Mouse (Mus musculus): Measurements from ENCODE around the gene Rbck1. TPM values are rescaled to one million over a fixed set of nuclear protein-coding genes. Genes with fewer than 3 reads are reported as not detected.
"Not testable (repeated sequence)": the region's sequence is repeated elsewhere in the genome, so short reads cannot be mapped to it uniquely, and the experiment has no call there.

Gene Rbck1
- 63.9 and 70.2 TPM in 2 replicates for total RNA-seq (2017)

- ATAC-seq (replicated peaks in 1 of 2; ENCODE audit: insufficient read depth in 1 of 2, low FRiP score in 2 of 2, low TSS enrichment in 1 of 2, low read depth in 1 of 2, poor library complexity in 2 of 2, severe bottlenecking in 2 of 2) = peak; percentile 90
Measured at GRCm38 (mm10) chr2:152332101-152332825, at the start of gene Rbck1. Rbck1 (minus strand) TSS chr2:152332653.

GRCm38 (mm10) chr2:152376345-152376741, 43.9 kb upstream of the Rbck1 start, which contains the start of gene Nrsn2:
Nrsn2 (minus strand) TSS chr2:152376638.
- no peak for ATAC-seq (replicated peaks in 1 of 2; ENCODE audit: insufficient read depth in 1 of 2, low FRiP score in 2 of 2, low TSS enrichment in 1 of 2, low read depth in 1 of 2, poor library complexity in 2 of 2, severe bottlenecking in 2 of 2)

DNA sequence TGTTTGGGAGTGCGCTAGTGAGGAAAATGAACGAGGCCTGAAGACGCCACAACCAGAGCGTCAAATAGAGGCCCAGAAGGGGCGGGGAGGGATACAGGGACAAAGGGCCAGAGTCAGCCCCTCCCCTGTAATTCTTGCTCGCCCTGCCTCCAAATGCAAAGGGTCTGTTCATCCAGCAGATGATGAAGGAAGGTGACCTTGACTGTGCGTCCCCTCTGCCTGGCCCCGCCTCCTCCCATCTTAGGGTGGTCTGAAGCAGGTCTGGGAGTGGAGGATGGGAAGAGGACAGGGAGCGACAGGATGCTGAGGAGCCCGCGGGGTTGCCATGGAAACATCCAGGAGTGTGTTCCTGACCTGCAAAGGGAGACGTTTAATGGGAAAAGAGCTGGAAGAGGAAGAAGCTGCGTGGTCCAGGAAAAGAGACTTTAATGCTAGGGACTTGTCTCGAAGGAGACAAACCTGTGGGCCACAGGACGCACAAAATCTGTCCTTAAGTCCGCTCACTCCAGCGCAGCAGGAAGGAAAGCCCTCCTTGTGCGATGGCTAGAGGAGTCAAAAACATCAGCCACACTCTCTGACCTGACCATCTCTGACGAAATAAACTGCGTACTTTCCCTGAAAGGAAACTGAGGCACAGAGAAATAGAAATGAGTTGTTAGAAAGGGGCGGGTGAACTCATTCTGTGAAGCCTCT, 43.3 kb upstream of the Rbck1 start:
- ATAC-seq (replicated peaks in 1 of 2; ENCODE audit: insufficient read depth in 1 of 2, low FRiP score in 2 of 2, low TSS enrichment in 1 of 2, low read depth in 1 of 2, poor library complexity in 2 of 2, severe bottlenecking in 2 of 2) = no peak

- peak in 1 of 2 experiments; percentile 38; a peak in 1 of 4 replicates for ATAC-seq (replicated peaks in 1 of 2; ENCODE audit: insufficient read depth in 1 of 2, low FRiP score in 2 of 2, low TSS enrichment in 1 of 2, low read depth in 1 of 2, poor library complexity in 2 of 2, severe bottlenecking in 2 of 2)
Measured at GRCm38 (mm10) chr2:152373547-152373946, 41.1 kb upstream of the Rbck1 start.

- no peak for ATAC-seq (replicated peaks in 1 of 2; ENCODE audit: insufficient read depth in 1 of 2, low FRiP score in 2 of 2, low TSS enrichment in 1 of 2, low read depth in 1 of 2, poor library complexity in 2 of 2, severe bottlenecking in 2 of 2)
Measured at GRCm38 (mm10) chr2:152372661-152373060, 40.2 kb upstream of the Rbck1 start.

DNA sequence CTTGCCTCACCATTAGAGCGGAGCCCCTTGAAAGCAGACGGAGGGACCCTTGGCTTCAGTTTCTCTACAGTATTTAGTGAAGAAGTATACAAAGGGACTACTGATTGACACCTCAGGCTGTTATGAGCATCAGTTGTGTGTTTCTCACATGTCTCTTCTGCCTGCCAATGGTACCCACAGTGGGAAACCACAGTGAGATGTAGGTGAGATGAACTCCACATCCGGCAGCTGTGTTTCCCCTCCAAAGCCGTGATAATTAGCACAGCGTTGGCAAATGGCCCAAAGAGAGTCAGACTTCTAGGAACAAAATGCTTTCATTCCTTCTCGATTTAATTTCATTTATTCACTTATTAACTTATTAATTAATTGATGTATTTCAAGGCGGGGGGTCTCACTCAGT, 39.7 kb upstream of the Rbck1 start:
- ATAC-seq (replicated peaks in 1 of 2; ENCODE audit: insufficient read depth in 1 of 2, low FRiP score in 2 of 2, low TSS enrichment in 1 of 2, low read depth in 1 of 2, poor library complexity in 2 of 2, severe bottlenecking in 2 of 2) = peak; percentile 54 to 62

DNA sequence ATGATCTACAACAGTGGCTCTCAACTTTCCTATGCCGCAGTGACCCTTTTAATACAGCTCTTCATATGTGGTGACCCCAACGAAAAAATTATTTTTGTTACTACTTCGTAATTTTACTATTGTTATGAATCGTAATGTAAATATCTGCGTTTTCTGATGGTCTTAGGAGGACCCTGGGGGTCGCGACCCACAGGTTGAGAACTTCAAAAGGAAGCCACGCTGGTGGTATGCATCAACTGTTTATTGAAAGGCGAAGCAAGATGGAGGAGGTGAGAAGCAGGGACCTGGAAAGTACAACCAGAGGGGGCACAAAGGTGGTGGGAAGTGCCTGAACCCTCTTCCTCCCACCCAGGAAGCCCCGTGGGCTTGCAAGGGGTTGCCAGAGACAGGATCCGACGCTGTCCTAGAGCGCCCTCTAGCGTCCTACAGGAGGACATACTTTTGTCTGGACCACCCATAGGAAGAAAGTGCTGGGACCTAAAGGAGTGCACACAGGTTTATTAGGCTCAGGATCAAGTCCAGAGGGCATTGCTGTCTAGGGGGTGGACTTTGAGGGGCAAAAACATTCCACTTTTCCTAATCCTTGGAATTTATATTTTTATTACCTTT, 36.2 kb upstream of the Rbck1 start:
- ATAC-seq (replicated peaks in 1 of 2; ENCODE audit: insufficient read depth in 1 of 2, low FRiP score in 2 of 2, low TSS enrichment in 1 of 2, low read depth in 1 of 2, poor library complexity in 2 of 2, severe bottlenecking in 2 of 2) = peak; percentile 60 to 65; a peak in 3 of 4 replicates

DNA sequence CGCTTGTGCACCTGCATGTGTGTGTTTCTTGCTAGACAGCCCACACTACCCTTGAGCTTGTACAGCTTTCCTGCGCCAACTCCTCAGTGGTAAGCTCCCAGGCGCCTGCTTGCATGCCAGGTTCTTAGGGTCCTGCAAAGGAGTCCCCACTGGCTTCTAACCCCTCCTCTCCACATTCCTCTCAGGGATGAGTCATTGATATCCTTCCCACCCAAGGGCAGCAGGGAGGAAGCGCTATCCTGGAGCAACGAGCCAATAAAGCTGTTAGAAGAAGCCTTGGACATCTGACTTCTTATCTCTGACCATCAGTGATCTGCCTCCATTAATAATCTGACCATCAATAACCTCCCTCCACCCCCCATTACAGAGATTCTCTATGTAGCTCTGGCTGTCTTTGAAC, 35.5 kb upstream of the Rbck1 start:
- ATAC-seq (replicated peaks in 1 of 2; ENCODE audit: insufficient read depth in 1 of 2, low FRiP score in 2 of 2, low TSS enrichment in 1 of 2, low read depth in 1 of 2, poor library complexity in 2 of 2, severe bottlenecking in 2 of 2) = no peak

GRCm38 (mm10) chr2:152363245-152364147, 31.0 kb upstream of the Rbck1 start:
- peak; percentile 68 to 78 for ATAC-seq (replicated peaks in 1 of 2; ENCODE audit: insufficient read depth in 1 of 2, low FRiP score in 2 of 2, low TSS enrichment in 1 of 2, low read depth in 1 of 2, poor library complexity in 2 of 2, severe bottlenecking in 2 of 2)

DNA sequence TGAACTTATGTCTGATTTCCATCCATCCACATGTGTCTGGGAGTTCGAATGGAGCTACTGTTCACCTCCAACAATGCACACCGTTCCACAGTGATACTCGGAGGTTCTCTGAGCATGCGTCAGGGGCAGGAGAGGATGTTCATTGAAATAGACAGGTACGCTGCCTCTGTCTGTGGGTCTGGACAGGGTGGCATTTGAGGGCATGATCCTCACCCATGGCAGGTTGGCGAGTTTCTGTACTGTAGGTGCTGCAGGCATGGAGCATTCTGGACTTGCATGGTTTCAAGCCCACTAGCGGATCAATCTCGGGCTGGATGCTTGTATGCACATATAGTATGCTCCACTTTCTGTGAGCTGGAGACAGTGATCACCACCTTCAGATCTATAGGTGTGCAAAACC, 28.7 kb upstream of the Rbck1 start:
- ATAC-seq (replicated peaks in 1 of 2; ENCODE audit: insufficient read depth in 1 of 2, low FRiP score in 2 of 2, low TSS enrichment in 1 of 2, low read depth in 1 of 2, poor library complexity in 2 of 2, severe bottlenecking in 2 of 2) = no peak

GRCm38 (mm10) chr2:152360271-152360775, 27.9 kb upstream of the Rbck1 start:
- peak; percentile 84 to 87 for ATAC-seq (replicated peaks in 1 of 2; ENCODE audit: insufficient read depth in 1 of 2, low FRiP score in 2 of 2, low TSS enrichment in 1 of 2, low read depth in 1 of 2, poor library complexity in 2 of 2, severe bottlenecking in 2 of 2)

GRCm38 (mm10) chr2:152359616-152360015, 27.2 kb upstream of the Rbck1 start:
- ATAC-seq (replicated peaks in 1 of 2; ENCODE audit: insufficient read depth in 1 of 2, low FRiP score in 2 of 2, low TSS enrichment in 1 of 2, low read depth in 1 of 2, poor library complexity in 2 of 2, severe bottlenecking in 2 of 2) = peak; percentile 1 to 30; a peak in 1 of 4 replicates

GRCm38 (mm10) chr2:152358977-152359376, 26.5 kb upstream of the Rbck1 start:
- not testable (repeated sequence) for ATAC-seq (replicated peaks in 1 of 2; ENCODE audit: insufficient read depth in 1 of 2, low FRiP score in 2 of 2, low TSS enrichment in 1 of 2, low read depth in 1 of 2, poor library complexity in 2 of 2, severe bottlenecking in 2 of 2)

DNA sequence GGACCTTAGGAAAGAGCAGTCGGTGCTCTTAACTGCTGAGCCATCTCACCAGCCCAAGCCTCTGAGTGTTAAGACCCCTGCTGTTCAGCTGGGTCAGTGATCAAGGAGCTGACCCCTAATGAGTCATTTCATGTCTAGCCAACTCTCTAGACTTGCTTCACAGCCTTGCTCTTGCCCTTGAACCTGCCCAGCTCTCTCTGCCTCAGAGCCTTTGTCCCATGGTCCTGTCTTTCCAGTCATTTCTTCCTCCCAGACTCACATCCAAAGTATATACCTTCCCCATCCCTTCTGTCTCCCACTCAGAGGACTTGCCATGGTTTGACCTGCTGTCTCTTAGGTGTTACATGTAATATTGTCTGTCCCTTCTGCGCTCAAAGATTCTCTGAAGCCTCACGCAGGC, 24.8 kb upstream of the Rbck1 start:
- ATAC-seq (replicated peaks in 1 of 2; ENCODE audit: insufficient read depth in 1 of 2, low FRiP score in 2 of 2, low TSS enrichment in 1 of 2, low read depth in 1 of 2, poor library complexity in 2 of 2, severe bottlenecking in 2 of 2) = no peak

DNA sequence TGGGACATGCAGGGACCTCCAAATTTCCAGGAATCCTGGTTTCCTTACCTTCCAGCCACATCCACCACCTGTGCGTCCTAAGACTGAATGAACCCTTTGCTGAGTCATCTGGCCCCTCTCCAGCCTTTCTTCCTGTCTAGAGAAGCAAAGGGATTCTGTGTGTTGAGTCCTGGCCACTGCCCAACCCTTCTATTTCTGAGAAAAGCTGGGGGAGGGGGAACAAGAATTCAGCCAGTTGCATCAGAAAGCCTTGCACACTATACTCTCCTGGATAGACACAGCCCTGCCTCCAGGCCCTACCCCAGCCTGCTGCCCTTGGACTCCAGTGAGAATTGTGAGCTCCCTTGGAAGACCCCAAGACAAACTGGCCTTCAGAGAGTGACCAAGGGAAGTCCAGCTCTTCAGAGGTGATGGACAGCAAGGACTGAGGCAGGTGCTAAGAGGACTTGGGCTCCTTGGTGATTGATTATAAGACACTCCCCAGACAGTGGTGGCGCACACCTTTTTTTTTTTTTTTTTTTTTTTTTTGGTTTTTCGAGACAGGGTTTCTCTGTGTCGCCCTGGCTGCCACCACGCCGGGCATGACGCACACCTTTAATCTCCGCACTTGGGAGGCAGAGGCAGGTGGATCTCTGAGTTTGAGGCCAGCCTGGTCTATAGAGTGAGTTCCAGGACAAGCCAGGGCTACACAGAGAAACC, 17.5 kb upstream of the Rbck1 start:
- peak; percentile 50 to 69 for ATAC-seq (replicated peaks in 1 of 2; ENCODE audit: insufficient read depth in 1 of 2, low FRiP score in 2 of 2, low TSS enrichment in 1 of 2, low read depth in 1 of 2, poor library complexity in 2 of 2, severe bottlenecking in 2 of 2)

DNA sequence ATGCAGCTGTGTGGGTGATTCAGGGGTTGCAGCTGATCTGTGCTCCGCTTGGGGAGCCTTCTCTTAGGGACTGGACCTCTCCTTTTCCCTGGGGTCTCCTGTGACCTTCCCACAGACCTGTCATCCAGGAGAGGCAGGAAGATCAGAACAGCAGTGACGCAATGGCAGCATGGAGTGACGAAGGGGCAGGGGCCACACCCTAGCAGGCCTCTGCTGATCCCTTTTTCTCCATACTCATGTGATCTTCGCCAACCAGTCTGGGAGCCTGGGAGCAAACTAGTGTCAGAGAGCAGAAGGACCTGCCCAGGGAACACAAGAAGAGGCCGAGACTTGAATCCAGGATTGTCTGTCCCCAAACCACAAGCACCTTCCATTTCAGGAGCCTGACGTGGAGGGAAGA, 16.8 kb upstream of the Rbck1 start:
- ATAC-seq (replicated peaks in 1 of 2; ENCODE audit: insufficient read depth in 1 of 2, low FRiP score in 2 of 2, low TSS enrichment in 1 of 2, low read depth in 1 of 2, poor library complexity in 2 of 2, severe bottlenecking in 2 of 2) = no peak

- ATAC-seq (replicated peaks in 1 of 2; ENCODE audit: insufficient read depth in 1 of 2, low FRiP score in 2 of 2, low TSS enrichment in 1 of 2, low read depth in 1 of 2, poor library complexity in 2 of 2, severe bottlenecking in 2 of 2) = no peak
Measured at GRCm38 (mm10) chr2:152347722-152348121, 15.3 kb upstream of the Rbck1 start.

Measured in hematopoietic stem cell, adult 5-6 weeks (primary cell).